In the genomic region with DNA sequence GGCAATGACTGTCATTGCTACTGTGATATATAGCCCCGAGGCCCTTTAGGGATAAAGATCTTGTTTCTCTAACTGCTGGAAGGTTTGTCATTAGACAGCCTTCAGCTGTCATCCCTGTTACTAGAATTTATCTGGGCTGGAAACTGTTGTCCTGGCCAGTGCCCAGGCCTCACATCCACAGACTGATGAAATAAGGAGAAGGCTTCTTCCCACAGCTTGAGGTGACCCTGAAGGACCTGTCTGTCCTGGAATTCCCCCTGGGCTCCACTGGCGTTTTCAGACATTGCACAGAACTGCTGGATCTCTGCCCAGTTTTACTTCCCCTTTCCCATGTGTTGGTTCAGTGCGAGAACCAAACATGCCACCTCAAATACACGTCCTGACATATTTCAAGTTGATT, we compare ENCODE assay signal across 9 mouse cellular contexts.
DNase-seq lines count a peak whose midpoint lies in the region; ATAC-seq lines count a peak whose summit lies in the region.
"Had no signal": no experiment of that assay in that cellular context is flagged by ENCODE, and none has a peak within 500 bp of the region (broad histone marks: within the 10 kb centered on the region; RNA-seq: fewer than 3 reads in every experiment).

No protein-coding gene starts in this region.

- peak; percentile 89 for DNase-seq in heart, adult 11 months
- DNase-seq in heart, adult 8-10 months (ENCODE audit: low spot score), result no peak
- DNase-seq in 416B (ENCODE audit: low read depth), result peak; percentile 9
- peak; percentile 35 for DNase-seq in adrenal gland, postnatal 25 days
- DNase-seq in kidney, postnatal 14 days, result peak; percentile 34
- DNase-seq in forebrain, embryonic 11.5 days (ENCODE audit: low spot score), result no peak
- no peak for DNase-seq in frontal cortex, postnatal 14 days (ENCODE audit: low spot score in 2 of 2)

- no peak overlapping the region for H3K27ac ChIP-seq in forebrain, embryonic 11.5 days (ENCODE audit: low read depth, low read length)
- H3K27ac ChIP-seq: liver, embryonic 14.5 days had no signal

- 83% methylated on average over 4 of the region's 4 CpGs for WGBS in forebrain, embryonic 11.5 days

- H3K27me3 ChIP-seq in forebrain, embryonic 11.5 days (ENCODE audit: control insufficient read depth, insufficient read depth, low read length), result no peaks in the 10 kb centered on the region

- ATAC-seq in forebrain, embryonic 11.5 days (replicated peaks; ENCODE audit: low FRiP score), result no peak
- ATAC-seq in inflammation-experienced regulatory T-cells, adult 6 months, result no peak

- no peak overlapping the region for H3K4me3 ChIP-seq in forebrain, embryonic 11.5 days (ENCODE audit: low read depth, low read length)

- H3K36me3 ChIP-seq in forebrain, embryonic 11.5 days (ENCODE audit: control insufficient read depth, insufficient read depth, low read length), result no peaks in the 10 kb centered on the region

- H3K9ac ChIP-seq in forebrain, embryonic 11.5 days (ENCODE audit: low read length), result no peak overlapping the region
- H3K9ac ChIP-seq: liver, embryonic 14.5 days had no signal

- H3K4me1 ChIP-seq in forebrain, embryonic 11.5 days (replicated peaks; ENCODE audit: control insufficient read depth, insufficient read depth, low read length), result no peaks in the 10 kb centered on the region

- H3K9me3 ChIP-seq in forebrain, embryonic 11.5 days (ENCODE audit: control insufficient read depth, low read length), result no peaks in the 10 kb centered on the region

- H3K4me2 ChIP-seq in forebrain, embryonic 11.5 days (ENCODE audit: low read depth, low read length, severe bottlenecking), result no peak overlapping the region

Comparison
In these comparisons a context has a peak if more than half of its experiments do, and no peak if none do; other contexts are left out.
1. DNase-seq: peak in heart, adult 11 months (single experiment), 416B (single experiment), adrenal gland, postnatal 25 days (single experiment) and kidney, postnatal 14 days (single experiment); none in heart, adult 8-10 months (single experiment), forebrain, embryonic 11.5 days (single experiment) and frontal cortex, postnatal 14 days (0 of 2).